15 mouse cellular contexts compared by ENCODE assay signal in the genomic region with DNA sequence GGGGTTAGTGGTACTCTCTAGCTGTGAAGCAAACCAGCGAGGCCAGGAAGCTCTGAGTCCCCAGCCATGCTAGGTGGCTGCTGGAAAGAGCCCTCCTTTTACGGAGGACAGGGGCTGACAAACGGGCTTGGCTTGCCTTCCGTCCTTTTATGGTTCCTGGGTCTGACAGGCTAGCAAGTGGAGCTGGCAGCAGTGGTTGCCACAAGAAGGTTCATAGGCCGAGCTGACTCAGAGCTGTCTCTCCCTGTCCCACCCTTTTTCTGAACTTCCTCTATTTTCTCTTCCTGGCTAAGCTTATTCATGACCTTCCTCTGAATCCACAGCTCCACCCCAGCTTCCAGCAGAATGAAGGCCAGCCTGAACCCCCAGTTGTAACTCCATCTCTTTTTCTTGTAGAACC. TPM values are rescaled to one million over a fixed set of nuclear protein-coding genes. Genes with fewer than 3 reads are reported as not detected.
A peak's percentile ranks its signal among the peaks of the same experiment; 100 is the strongest.
DNase-seq lines count a peak whose midpoint lies in the region.
"Had no signal": no experiment of that assay in that cellular context is flagged by ENCODE, and none has a peak within 500 bp of the region (broad histone marks: within the 10 kb centered on the region; RNA-seq: fewer than 3 reads in every experiment).

No protein-coding gene starts in this region.

- H3K79me2 ChIP-seq in macrophage (ENCODE audit: inconsistent target): peaks cover 95% of the 10 kb centered on the region

- WGBS in macrophage (ENCODE audit: missing documents): 2% methylated on average over 5 of the region's 5 CpGs

- 0 out of 2 replicates have a peak overlapping the region, but pooled peaks have one; percentile 28 for H3K27ac ChIP-seq in brown adipose tissue, adult 24 weeks (replicated peaks; ENCODE audit: low read depth, low read length)
- H3K27ac ChIP-seq in macrophage: peak overlapping the region; percentile 93
- H3K27ac ChIP-seq: embryonic facial prominence, embryonic 15.5 days; neural tube, embryonic 12.5 days had no signal

- peaks cover 4% of the 10 kb centered on the region for H3K36me3 ChIP-seq in macrophage (ENCODE audit: inconsistent target)

- peaks cover 24% of the 10 kb centered on the region for H3K4me1 ChIP-seq in brown adipose tissue, adult 24 weeks (ENCODE audit: control insufficient read depth, insufficient read depth, insufficient read length, low read length)

- DNase-seq in gastrocnemius, postnatal 25 days: peak; percentile 25
- no peak for DNase-seq in gastrocnemius, adult 8-10 months (ENCODE audit: low spot score in 2 of 2)
- DNase-seq in 3T3-L1 (ENCODE audit: low read depth, low spot score): peak; percentile 78
- no peak for DNase-seq in left cerebral cortex, adult 8-10 months (ENCODE audit: low spot score in 2 of 2)
- no peak for DNase-seq in retina, embryonic 14.5 days (ENCODE audit: low spot score)
- DNase-seq in gastrocnemius, postnatal 10 days: no peak
- DNase-seq: cerebellum, postnatal 10 days; gastrocnemius, postnatal 14 days; heart, postnatal 14 days; kidney, adult 8-10 months; right cerebral cortex, postnatal 4 days had no signal

- no peak overlapping the region for H3K4me3 ChIP-seq in brown adipose tissue, adult 24 weeks (ENCODE audit: insufficient read depth, low read depth, low read length)
- no peak overlapping the region for H3K4me3 ChIP-seq in macrophage (ENCODE audit: inconsistent target)
- H3K4me3 ChIP-seq: embryonic facial prominence, embryonic 15.5 days; neural tube, embryonic 12.5 days had no signal

RNA-seq across cellular contexts. Expression of a gene that starts 4.7 kb away (rescaled TPM):
- total RNA-seq in gastrocnemius, postnatal 25 days (2021): 100 to 1,000 TPM; 123 to 168 TPM
- total RNA-seq in gastrocnemius, adult 8-10 months (2022): 100 to 1,000 TPM; 153 to 214 (median 207) TPM
- polyA plus RNA-seq in brown adipose tissue, adult 24 weeks (2012; ENCODE audit: insufficient read depth, insufficient read length, missing spikeins): 75.9 and 86.5 TPM in 2 replicates
- total RNA-seq in macrophage (2018; cell fraction: chromatin; rRNA removed): 100 to 1,000 TPM in 25 of 26 experiments, 10 to 100 TPM in 1; 81.1 to 352 (median 282) TPM
- total RNA-seq in macrophage (2018; cell fraction: cytosol; rRNA removed): 100 to 1,000 TPM; 242 to 357 (median 310) TPM
- total RNA-seq in macrophage (2018; cell fraction: nucleus; rRNA removed): 100 to 1,000 TPM in 25 of 26 experiments, 10 to 100 TPM in 1; 98.7 to 332 (median 234) TPM
- 282 to 582 TPM (median 340 TPM) in 3 replicates for polyA plus RNA-seq in macrophage (2018)
- 100 to 1,000 TPM; 300 to 319 (median 307) TPM for total RNA-seq in left cerebral cortex, adult 8-10 months (2022)
- 100 to 1,000 TPM; 148 to 160 TPM for total RNA-seq in gastrocnemius, postnatal 10 days (2021)

RNA-seq across cellular contexts. Expression of a gene that starts 38.2 kb away (rescaled TPM):
- 10 to 100 TPM; 19.0 to 19.8 TPM for total RNA-seq in gastrocnemius, postnatal 25 days (2021)
- 10 to 100 TPM; 20.2 to 25.3 (median 23.6) TPM for total RNA-seq in gastrocnemius, adult 8-10 months (2022)
- 19.1 and 24.1 TPM in 2 replicates for polyA plus RNA-seq in brown adipose tissue, adult 24 weeks (2012; ENCODE audit: insufficient read depth, insufficient read length, missing spikeins)
- 100 to 1,000 TPM in 17 of 26 experiments, 10 to 100 TPM in 9; 32.1 to 200 (median 143) TPM for total RNA-seq in macrophage (2018; cell fraction: chromatin; rRNA removed)
- 10 to 100 TPM; 29.2 to 51.8 (median 41.0) TPM for total RNA-seq in macrophage (2018; cell fraction: cytosol; rRNA removed)
- 100 to 1,000 TPM in 12 of 26 experiments, 10 to 100 TPM in 14; 30.5 to 167 (median 94.2) TPM for total RNA-seq in macrophage (2018; cell fraction: nucleus; rRNA removed)
- polyA plus RNA-seq in macrophage (2018): 20.3 to 48.0 TPM (median 38.4 TPM) in 3 replicates
- total RNA-seq in left cerebral cortex, adult 8-10 months (2022): 10 to 100 TPM; 41.3 to 43.5 (median 42.5) TPM
- 10 to 100 TPM; 22.5 to 23.3 TPM for total RNA-seq in gastrocnemius, postnatal 10 days (2021)

RNA-seq across cellular contexts. Expression of a gene that starts 57.7 kb away (rescaled TPM):
- 10 to 100 TPM; 43.0 to 44.3 TPM for total RNA-seq in gastrocnemius, postnatal 25 days (2021)
- total RNA-seq in gastrocnemius, adult 8-10 months (2022): 10 to 100 TPM; 29.7 to 34.7 (median 32.1) TPM
- polyA plus RNA-seq in brown adipose tissue, adult 24 weeks (2012; ENCODE audit: insufficient read depth, insufficient read length, missing spikeins): 65.7 and 72.5 TPM in 2 replicates
- 100 to 1,000 TPM; 148 to 797 (median 256) TPM for total RNA-seq in macrophage (2018; cell fraction: chromatin; rRNA removed)
- 100 to 1,000 TPM in 2 of 26 experiments, 10 to 100 TPM in 24; 62.7 to 107 (median 85.7) TPM for total RNA-seq in macrophage (2018; cell fraction: cytosol; rRNA removed)
- 100 to 1,000 TPM in 23 of 26 experiments, 10 to 100 TPM in 3; 87.8 to 217 (median 136) TPM for total RNA-seq in macrophage (2018; cell fraction: nucleus; rRNA removed)
- 62.9 to 77.4 TPM (median 64.6 TPM) in 3 replicates for polyA plus RNA-seq in macrophage (2018)
- 10 to 100 TPM; 18.2 to 27.0 (median 21.2) TPM for total RNA-seq in left cerebral cortex, adult 8-10 months (2022)
- 10 to 100 TPM; 56.3 to 65.1 TPM for total RNA-seq in gastrocnemius, postnatal 10 days (2021)

Comparison
In these comparisons a context has a peak if more than half of its experiments do, and no peak if none do; other contexts are left out.
1. DNase-seq: peak in gastrocnemius, postnatal 25 days (single experiment) and 3T3-L1 (single experiment); none in gastrocnemius, adult 8-10 months (0 of 2), left cerebral cortex, adult 8-10 months (0 of 2), retina, embryonic 14.5 days (single experiment) and gastrocnemius, postnatal 10 days (single experiment).